Mouse (Mus musculus): Measurements from ENCODE around the gene Adam30. TPM values are rescaled to one million over a fixed set of nuclear protein-coding genes. Genes with fewer than 3 reads are reported as not detected.

Gene Adam30
- polyA plus RNA-seq, 1 experiment from 2014 or later = not detected

- Histone ChIP-seq H3K9ac (ENCODE audit: low read depth, low read length) (no peak overlapping the region), H3K36me3 (ENCODE audit: control insufficient read depth, insufficient read depth, low read length) (peaks cover 51% of the 10 kb centered on the region), H3K4me2 (no peak overlapping the region), H3K9me3 (replicated peaks; ENCODE audit: control insufficient read depth, low read length) (no peaks in the 10 kb centered on the region), H3K4me1 (ENCODE audit: control insufficient read depth, insufficient read depth, low read length) (no peaks in the 10 kb centered on the region), H3K27me3 (ENCODE audit: control insufficient read depth, insufficient read depth, low read length) (no peaks in the 10 kb centered on the region), H3K27ac (ENCODE audit: low read depth, low read length) (no peak overlapping the region), H3K4me3 (ENCODE audit: low read depth, low read length) (no peak overlapping the region)
- no peak for ATAC-seq (replicated peaks; ENCODE audit: insufficient number of reproducible peaks, low FRiP score, low TSS enrichment)
- WGBS (ENCODE audit: insufficient replicate concordance) = 91% methylated on average over 13 of the region's 13 CpGs
These were observed 17.6 kb upstream of the Adam30 start for GRCm38 (mm10) chr3:98142862-98143261.

DNA sequence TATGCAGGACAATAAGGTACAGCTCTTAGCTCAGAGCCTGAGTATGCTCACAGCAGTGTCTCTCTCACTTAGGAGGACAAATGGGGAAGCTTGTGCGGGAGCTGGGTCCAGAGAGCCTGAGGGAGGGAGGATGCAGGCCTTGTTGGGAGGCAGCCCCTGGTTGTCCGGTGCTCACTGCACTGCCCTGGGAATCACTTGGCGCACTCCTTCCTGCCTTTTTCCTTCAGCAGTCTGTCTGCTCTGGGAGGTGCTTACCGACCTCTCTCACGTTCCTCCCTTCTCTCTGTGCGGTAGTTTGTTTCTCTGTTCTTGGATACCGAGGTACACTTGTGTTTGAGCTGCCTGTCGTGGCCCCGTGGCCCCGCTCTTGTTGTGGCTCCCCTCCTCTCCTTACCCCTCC lies 15.2 kb upstream of the Adam30 start:
- WGBS (ENCODE audit: insufficient replicate concordance) = 84% methylated on average over 10 of the region's 10 CpGs
- ATAC-seq (replicated peaks; ENCODE audit: insufficient number of reproducible peaks, low FRiP score, low TSS enrichment) = no peak
- no peak overlapping the region for H3K4me3 ChIP-seq (ENCODE audit: low read depth, low read length)
- H3K27ac ChIP-seq (ENCODE audit: low read depth, low read length) = no peak overlapping the region
- no peak overlapping the region for H3K4me2 ChIP-seq
- H3K4me1 ChIP-seq (ENCODE audit: control insufficient read depth, insufficient read depth, low read length) = no peaks in the 10 kb centered on the region
- peaks cover 39% of the 10 kb centered on the region for H3K36me3 ChIP-seq (ENCODE audit: control insufficient read depth, insufficient read depth, low read length)
- no peaks in the 10 kb centered on the region for H3K9me3 ChIP-seq (replicated peaks; ENCODE audit: control insufficient read depth, low read length)
- no peaks in the 10 kb centered on the region for H3K27me3 ChIP-seq (ENCODE audit: control insufficient read depth, insufficient read depth, low read length)
- H3K9ac ChIP-seq (ENCODE audit: low read depth, low read length) = no peak overlapping the region

DNA sequence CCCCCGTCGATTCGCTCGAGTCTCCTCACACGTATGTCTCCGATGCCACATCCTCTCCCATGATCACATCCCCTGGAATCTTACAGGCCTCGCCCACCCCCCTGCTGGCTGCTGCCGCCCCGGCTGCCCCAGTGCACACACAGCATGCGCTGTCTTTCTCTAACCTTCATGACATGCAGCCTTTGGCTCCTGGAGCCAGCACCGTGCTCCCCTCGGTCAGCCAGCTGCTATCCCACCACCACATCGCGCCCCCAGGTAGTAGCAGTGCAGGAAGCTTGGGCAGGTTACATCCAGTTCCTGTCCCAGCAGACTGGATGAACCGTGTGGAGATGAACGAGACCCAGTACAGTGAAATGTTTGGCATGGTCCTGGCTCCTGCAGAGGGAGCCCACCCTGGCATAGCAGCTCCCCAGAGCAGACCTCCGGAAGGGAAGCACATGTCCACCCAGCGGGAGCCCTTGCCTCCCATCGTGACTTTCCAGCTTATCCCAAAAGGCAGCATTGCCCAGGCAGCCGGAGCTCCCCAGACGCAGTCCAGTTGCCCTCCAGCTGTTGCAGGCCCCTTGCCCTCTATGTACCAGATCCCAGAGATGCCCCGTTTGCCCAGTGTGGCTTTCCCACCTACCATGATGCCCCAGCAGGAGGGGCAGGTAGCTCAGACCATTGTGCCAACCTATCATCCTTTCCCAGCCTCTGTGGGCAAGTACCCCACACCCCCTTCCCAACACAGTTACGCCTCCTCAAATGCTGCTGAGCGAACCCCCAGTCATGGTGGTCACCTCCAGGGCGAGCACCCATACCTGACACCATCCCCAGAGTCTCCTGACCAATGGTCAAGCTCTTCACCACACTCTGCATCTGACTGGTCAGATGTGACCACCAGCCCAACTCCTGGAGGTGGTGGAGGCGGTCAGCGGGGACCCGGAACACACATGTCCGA lies 13.7 kb upstream of the Adam30 start:
- H3K4me1 ChIP-seq (ENCODE audit: control insufficient read depth, insufficient read depth, low read length) = no peaks in the 10 kb centered on the region
- ATAC-seq (replicated peaks; ENCODE audit: insufficient number of reproducible peaks, low FRiP score, low TSS enrichment) = no peak
- no peaks in the 10 kb centered on the region for H3K9me3 ChIP-seq (replicated peaks; ENCODE audit: control insufficient read depth, low read length)
- H3K27me3 ChIP-seq (ENCODE audit: control insufficient read depth, insufficient read depth, low read length) = no peaks in the 10 kb centered on the region
- peaks cover 34% of the 10 kb centered on the region for H3K36me3 ChIP-seq (ENCODE audit: control insufficient read depth, insufficient read depth, low read length)
- no peak overlapping the region for H3K4me2 ChIP-seq
- no peak overlapping the region for H3K27ac ChIP-seq (ENCODE audit: low read depth, low read length)
- H3K9ac ChIP-seq (ENCODE audit: low read depth, low read length) = no peak overlapping the region
- no peak overlapping the region for H3K4me3 ChIP-seq (ENCODE audit: low read depth, low read length)
- 91% methylated on average over 29 of the region's 29 CpGs for WGBS (ENCODE audit: insufficient replicate concordance)

- Histone ChIP-seq H3K4me2 (no peak overlapping the region), H3K4me1 (ENCODE audit: control insufficient read depth, insufficient read depth, low read length) (no peaks in the 10 kb centered on the region), H3K9me3 (replicated peaks; ENCODE audit: control insufficient read depth, low read length) (no peaks in the 10 kb centered on the region), H3K36me3 (ENCODE audit: control insufficient read depth, insufficient read depth, low read length) (peaks cover 27% of the 10 kb centered on the region), H3K4me3 (ENCODE audit: low read depth, low read length) (no peak overlapping the region), H3K9ac (ENCODE audit: low read depth, low read length) (no peak overlapping the region), H3K27me3 (ENCODE audit: control insufficient read depth, insufficient read depth, low read length) (no peaks in the 10 kb centered on the region), H3K27ac (ENCODE audit: low read depth, low read length) (no peak overlapping the region)
- no peak for ATAC-seq (replicated peaks; ENCODE audit: insufficient number of reproducible peaks, low FRiP score, low TSS enrichment)
- 82% methylated on average over 14 of the region's 14 CpGs for WGBS (ENCODE audit: insufficient replicate concordance)
These were observed 12.7 kb upstream of the Adam30 start for GRCm38 (mm10) chr3:98147706-98148105.

- peaks cover 16% of the 10 kb centered on the region for H3K36me3 ChIP-seq (ENCODE audit: control insufficient read depth, insufficient read depth, low read length)
- H3K4me3 ChIP-seq (ENCODE audit: low read depth, low read length) = no peak overlapping the region
- WGBS (ENCODE audit: insufficient replicate concordance) = 89% methylated on average over 11 of the region's 11 CpGs
- H3K9me3 ChIP-seq (replicated peaks; ENCODE audit: control insufficient read depth, low read length) = no peaks in the 10 kb centered on the region
- no peak overlapping the region for H3K4me2 ChIP-seq
- no peak overlapping the region for H3K27ac ChIP-seq (ENCODE audit: low read depth, low read length)
- no peaks in the 10 kb centered on the region for H3K27me3 ChIP-seq (ENCODE audit: control insufficient read depth, insufficient read depth, low read length)
- H3K4me1 ChIP-seq (ENCODE audit: control insufficient read depth, insufficient read depth, low read length) = no peaks in the 10 kb centered on the region
- H3K9ac ChIP-seq (ENCODE audit: low read depth, low read length) = no peak overlapping the region
- ATAC-seq (replicated peaks; ENCODE audit: insufficient number of reproducible peaks, low FRiP score, low TSS enrichment) = no peak
These were observed 10.5 kb upstream of the Adam30 start for GRCm38 (mm10) chr3:98149881-98150280.

DNA sequence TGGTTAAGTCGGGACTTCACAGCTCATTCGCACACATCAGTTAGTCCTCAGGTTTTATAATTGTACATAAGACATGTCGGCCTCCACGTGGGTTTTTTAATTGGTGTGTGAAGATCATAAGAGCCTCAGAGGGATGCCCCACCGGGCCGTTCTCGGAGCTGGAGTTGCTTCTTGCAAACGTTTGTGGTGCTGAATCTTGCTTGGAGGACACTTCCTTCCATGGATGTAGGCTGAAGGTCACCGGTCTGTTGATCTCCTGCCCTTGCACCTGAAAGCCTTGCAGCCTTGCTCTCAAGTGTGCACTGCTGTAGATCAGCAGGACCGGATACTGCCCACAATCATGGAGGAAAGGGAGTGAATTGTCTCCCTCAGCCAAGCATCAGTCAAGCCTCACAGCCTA lies 9.4 kb upstream of the Adam30 start:
- Histone ChIP-seq H3K27ac (ENCODE audit: low read depth, low read length) (no peak overlapping the region), H3K4me2 (no peak overlapping the region), H3K9ac (ENCODE audit: low read depth, low read length) (no peak overlapping the region), H3K9me3 (replicated peaks; ENCODE audit: control insufficient read depth, low read length) (no peaks in the 10 kb centered on the region), H3K27me3 (ENCODE audit: control insufficient read depth, insufficient read depth, low read length) (no peaks in the 10 kb centered on the region), H3K4me1 (ENCODE audit: control insufficient read depth, insufficient read depth, low read length) (no peaks in the 10 kb centered on the region), H3K4me3 (ENCODE audit: low read depth, low read length) (no peak overlapping the region), H3K36me3 (ENCODE audit: control insufficient read depth, insufficient read depth, low read length) (peaks cover 10% of the 10 kb centered on the region)
- no peak for ATAC-seq (replicated peaks; ENCODE audit: insufficient number of reproducible peaks, low FRiP score, low TSS enrichment)
- 89% methylated on average over 10 of the region's 10 CpGs for WGBS (ENCODE audit: insufficient replicate concordance)

DNA sequence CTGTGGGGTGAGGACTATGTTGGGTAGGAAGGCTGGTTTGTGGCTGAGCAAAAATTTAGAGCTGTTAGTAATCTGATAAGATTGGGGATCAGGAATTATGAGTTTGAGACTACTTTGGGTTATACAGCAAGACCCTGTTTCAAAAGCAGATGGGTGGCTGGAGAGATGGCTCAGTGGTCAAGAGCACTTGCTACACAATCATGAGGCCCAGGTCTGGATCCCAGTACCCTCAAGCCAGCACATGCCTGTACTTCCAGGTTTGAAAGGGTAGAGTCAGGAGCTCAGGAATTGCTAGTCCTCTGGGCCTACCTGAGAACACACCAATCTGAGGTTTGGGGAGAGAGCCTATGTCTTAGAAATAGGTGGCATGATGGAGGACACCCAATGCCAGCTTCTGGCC lies 7.0 kb upstream of the Adam30 start:
- Histone ChIP-seq H3K4me3 (ENCODE audit: low read depth, low read length) (no peak overlapping the region), H3K9me3 (replicated peaks; ENCODE audit: control insufficient read depth, low read length) (no peaks in the 10 kb centered on the region), H3K9ac (ENCODE audit: low read depth, low read length) (no peak overlapping the region), H3K36me3 (ENCODE audit: control insufficient read depth, insufficient read depth, low read length) (no peaks in the 10 kb centered on the region), H3K27ac (ENCODE audit: low read depth, low read length) (no peak overlapping the region), H3K27me3 (ENCODE audit: control insufficient read depth, insufficient read depth, low read length) (no peaks in the 10 kb centered on the region), H3K4me2 (no peak overlapping the region), H3K4me1 (ENCODE audit: control insufficient read depth, insufficient read depth, low read length) (no peaks in the 10 kb centered on the region)
- ATAC-seq (replicated peaks; ENCODE audit: insufficient number of reproducible peaks, low FRiP score, low TSS enrichment) = no peak

DNA sequence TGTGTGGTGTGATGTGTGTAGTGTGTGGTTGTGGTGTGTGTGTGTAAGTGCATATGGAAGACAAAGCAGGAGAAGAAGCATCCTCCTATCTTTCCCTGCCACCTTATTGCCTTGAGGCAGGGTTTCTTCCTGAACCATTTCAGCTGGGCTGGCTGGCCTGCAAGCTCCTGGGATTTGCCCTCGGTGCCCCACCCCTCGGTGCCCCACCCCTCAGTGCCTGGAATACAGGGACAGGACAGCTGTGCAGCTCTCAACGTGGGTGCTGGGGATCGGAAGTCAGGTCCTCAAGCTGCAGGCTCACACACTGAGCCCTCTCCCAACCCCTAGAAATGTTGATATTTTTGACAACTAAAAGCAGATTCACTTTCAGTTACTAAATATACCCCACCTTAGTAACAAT lies 4.3 kb upstream of the Adam30 start:
- H3K9me3 ChIP-seq (replicated peaks; ENCODE audit: control insufficient read depth, low read length) = no peaks in the 10 kb centered on the region
- no peak overlapping the region for H3K9ac ChIP-seq (ENCODE audit: low read depth, low read length)
- WGBS (ENCODE audit: insufficient replicate concordance) = 40% methylated on average over 4 of the region's 4 CpGs
- H3K4me3 ChIP-seq (ENCODE audit: low read depth, low read length) = no peak overlapping the region
- H3K27ac ChIP-seq (ENCODE audit: low read depth, low read length) = no peak overlapping the region
- no peaks in the 10 kb centered on the region for H3K27me3 ChIP-seq (ENCODE audit: control insufficient read depth, insufficient read depth, low read length)
- H3K4me1 ChIP-seq (ENCODE audit: control insufficient read depth, insufficient read depth, low read length) = no peaks in the 10 kb centered on the region
- H3K36me3 ChIP-seq (ENCODE audit: control insufficient read depth, insufficient read depth, low read length) = no peaks in the 10 kb centered on the region
- ATAC-seq (replicated peaks; ENCODE audit: insufficient number of reproducible peaks, low FRiP score, low TSS enrichment) = no peak
- H3K4me2 ChIP-seq = no peak overlapping the region

- no peaks in the 10 kb centered on the region for H3K9me3 ChIP-seq (replicated peaks; ENCODE audit: control insufficient read depth, low read length)
- ATAC-seq (replicated peaks; ENCODE audit: insufficient number of reproducible peaks, low FRiP score, low TSS enrichment) = no peak
- H3K4me1 ChIP-seq (ENCODE audit: control insufficient read depth, insufficient read depth, low read length) = no peaks in the 10 kb centered on the region
- H3K27me3 ChIP-seq (ENCODE audit: control insufficient read depth, insufficient read depth, low read length) = no peaks in the 10 kb centered on the region
- no peak overlapping the region for H3K4me2 ChIP-seq
- H3K4me3 ChIP-seq (ENCODE audit: low read depth, low read length) = no peak overlapping the region
- no peak overlapping the region for H3K9ac ChIP-seq (ENCODE audit: low read depth, low read length)
- WGBS (ENCODE audit: insufficient replicate concordance) = 75% methylated on average over 2 of the region's 2 CpGs
- H3K36me3 ChIP-seq (ENCODE audit: control insufficient read depth, insufficient read depth, low read length) = no peaks in the 10 kb centered on the region
- no peak overlapping the region for H3K27ac ChIP-seq (ENCODE audit: low read depth, low read length)
These were observed 3.4 kb upstream of the Adam30 start for GRCm38 (mm10) chr3:98157073-98157472.

Data from heart, embryonic 11.5 days (tissue).